Mouse (Mus musculus) naive thymus-derived CD4-positive, alpha-beta T cell, adult 2 months (primary cell): ENCODE measurements around the gene Gsto1.

Experiments used
- DNase-seq: peaks from one replicate; pipeline ENCODE4 v3.0.0-alpha.2; 2011; ENCODE audit warnings: low read depth

The Gsto1 gene

GRCm38 (mm10) chr19:47857957-47858942 lies 3.5 kb downstream of the Gsto1 start:
- no peak for DNase-seq

- DNase-seq = no peak
These were observed 4.4 kb downstream of the Gsto1 start for GRCm38 (mm10) chr19:47859180-47859579.

- no peak for DNase-seq
These were observed 7.8 kb downstream of the Gsto1 start for GRCm38 (mm10) chr19:47862581-47862980.

GRCm38 (mm10) chr19:47864051-47864450 lies 9.3 kb downstream of the Gsto1 start:
- no peak for DNase-seq

- DNase-seq = no peak
These were observed 10.0 kb downstream of the Gsto1 start for GRCm38 (mm10) chr19:47864721-47865120.

- peak; percentile 96 for DNase-seq
These were observed 10.7 kb downstream of the Gsto1 start, which contains the start of gene Gsto2 for GRCm38 (mm10) chr19:47865353-47865947. TSS of gene Gsto2 (plus strand) at chr19:47865534.

- no peak for DNase-seq
These were observed 12.9 kb downstream of the Gsto1 start for GRCm38 (mm10) chr19:47867628-47868175.

- DNase-seq = no peak
These were observed 14.2 kb downstream of the Gsto1 start for GRCm38 (mm10) chr19:47868951-47869350.

- no peak for DNase-seq
These were observed 14.7 kb downstream of the Gsto1 start for GRCm38 (mm10) chr19:47869516-47869915.

GRCm38 (mm10) chr19:47870102-47870666 lies 15.4 kb downstream of the Gsto1 start:
- DNase-seq = no peak

GRCm38 (mm10) chr19:47871515-47871914 lies 16.7 kb downstream of the Gsto1 start:
- DNase-seq = no peak

- no peak for DNase-seq
These were observed 21.5 kb downstream of the Gsto1 start for GRCm38 (mm10) chr19:47876252-47876651.

GRCm38 (mm10) chr19:47881538-47881937 lies 26.8 kb downstream of the Gsto1 start:
- no peak for DNase-seq

- peak; percentile 98 for DNase-seq
These were observed 27.5 kb downstream of the Gsto1 start for GRCm38 (mm10) chr19:47882151-47882881.

- DNase-seq = no peak
These were observed 28.1 kb downstream of the Gsto1 start for GRCm38 (mm10) chr19:47882882-47883254.

- no peak for DNase-seq
These were observed 29.7 kb downstream of the Gsto1 start for GRCm38 (mm10) chr19:47884296-47885085.

GRCm38 (mm10) chr19:47885191-47885743 lies 30.5 kb downstream of the Gsto1 start:
- no peak for DNase-seq

- no peak for DNase-seq
These were observed 31.1 kb downstream of the Gsto1 start for GRCm38 (mm10) chr19:47885886-47886285.

GRCm38 (mm10) chr19:47886617-47887016 lies 31.8 kb downstream of the Gsto1 start:
- DNase-seq = no peak

GRCm38 (mm10) chr19:47887417-47887816 lies 32.6 kb downstream of the Gsto1 start:
- peak; percentile 52 for DNase-seq

- peak; percentile 54 for DNase-seq
These were observed 33.3 kb downstream of the Gsto1 start for GRCm38 (mm10) chr19:47888037-47888436.
